Mouse (Mus musculus): Measurements from ENCODE around the gene Nrcam. TPM values are rescaled to one million over a fixed set of nuclear protein-coding genes. Genes with fewer than 3 reads are reported as not detected.

Nrcam gene
- total and polyA plus RNA-seq, 2 experiments from 2014 or later = 101 to 185 TPM

GRCm38 (mm10) chr12:44304012-44304411 lies 24.7 kb upstream of the Nrcam start:
- no peak for ATAC-seq
- peaks cover 25% of the 10 kb centered on the region for H3K36me3 ChIP-seq (ENCODE audit: insufficient read depth)
- no peak for TF ChIP-seq CTCF (IDR thresholded peaks at IDR 0.05; ENCODE audit: low read depth)
- no peaks in the 10 kb centered on the region for H3K27me3 ChIP-seq (ENCODE audit: insufficient read depth, low read length)
- no peak overlapping the region for H3K4me3 ChIP-seq (ENCODE audit: low read depth, low read length)
- H3K4me1 ChIP-seq (ENCODE audit: insufficient read depth) = no peaks in the 10 kb centered on the region
- H3K9ac ChIP-seq = no peak overlapping the region
- no peaks in the 10 kb centered on the region for H3K9me3 ChIP-seq (ENCODE audit: low read length)
- DNase-seq = no peak
- WGBS = 93% methylated on average over 1 of the region's 1 CpGs
- no peak overlapping the region for H3K27ac ChIP-seq (ENCODE audit: low read depth, low read length)
- no peak overlapping the region for H3K4me2 ChIP-seq (ENCODE audit: low read depth)

- H3K4me1 ChIP-seq (ENCODE audit: insufficient read depth) = no peaks in the 10 kb centered on the region
- no peak overlapping the region for H3K9ac ChIP-seq
- no peaks in the 10 kb centered on the region for H3K27me3 ChIP-seq (ENCODE audit: insufficient read depth, low read length)
- ATAC-seq = no peak
- H3K4me2 ChIP-seq (ENCODE audit: low read depth) = no peak overlapping the region
- DNase-seq = no peak
- no peak for TF ChIP-seq CTCF (IDR thresholded peaks at IDR 0.05; ENCODE audit: low read depth)
- peaks cover 25% of the 10 kb centered on the region for H3K36me3 ChIP-seq (ENCODE audit: insufficient read depth)
- no peak overlapping the region for H3K27ac ChIP-seq (ENCODE audit: low read depth, low read length)
- H3K9me3 ChIP-seq (ENCODE audit: low read length) = no peaks in the 10 kb centered on the region
- H3K4me3 ChIP-seq (ENCODE audit: low read depth, low read length) = no peak overlapping the region
- WGBS = 67% methylated on average over 5 of the region's 5 CpGs
Measured at GRCm38 (mm10) chr12:44304869-44305268, 23.8 kb upstream of the Nrcam start.

- no peak overlapping the region for H3K4me2 ChIP-seq (ENCODE audit: low read depth)
Measured at GRCm38 (mm10) chr12:44308221-44308620, 20.5 kb upstream of the Nrcam start.

GRCm38 (mm10) chr12:44315212-44315611 lies 13.5 kb upstream of the Nrcam start:
- peaks cover 15% of the 10 kb centered on the region; the same call in 1 of the 2 replicates for H3K36me3 ChIP-seq (ENCODE audit: insufficient read depth)
- H3K9ac ChIP-seq = no peak overlapping the region
- no peak overlapping the region for H3K4me2 ChIP-seq (ENCODE audit: low read depth)
- WGBS = 85% methylated on average over 2 of the region's 2 CpGs
- H3K27ac ChIP-seq (ENCODE audit: low read depth, low read length) = no peak overlapping the region
- ATAC-seq = no peak
- H3K4me1 ChIP-seq (ENCODE audit: insufficient read depth) = no peaks in the 10 kb centered on the region
- no peak for TF ChIP-seq CTCF (IDR thresholded peaks at IDR 0.05; ENCODE audit: low read depth)
- H3K4me3 ChIP-seq (ENCODE audit: low read depth, low read length) = no peak overlapping the region
- no peaks in the 10 kb centered on the region for H3K9me3 ChIP-seq (ENCODE audit: low read length)
- no peak for DNase-seq
- H3K27me3 ChIP-seq (ENCODE audit: insufficient read depth, low read length) = no peaks in the 10 kb centered on the region

More at GRCm38 (mm10) chr12:44308221-44308620, 20.5 kb upstream of the Nrcam start:
- peaks cover 27% of the 10 kb centered on the region for H3K36me3 ChIP-seq (ENCODE audit: insufficient read depth)
- no peak for DNase-seq
- TF ChIP-seq CTCF (IDR thresholded peaks at IDR 0.05; ENCODE audit: low read depth) = no peak
- no peaks in the 10 kb centered on the region for H3K27me3 ChIP-seq (ENCODE audit: insufficient read depth, low read length)
- WGBS = 90% methylated on average over 3 of the region's 3 CpGs
- H3K9me3 ChIP-seq (ENCODE audit: low read length) = no peaks in the 10 kb centered on the region
- H3K27ac ChIP-seq (ENCODE audit: low read depth, low read length) = no peak overlapping the region
- H3K4me3 ChIP-seq (ENCODE audit: low read depth, low read length) = no peak overlapping the region
- ATAC-seq = no peak
- H3K9ac ChIP-seq = no peak overlapping the region
- no peaks in the 10 kb centered on the region for H3K4me1 ChIP-seq (ENCODE audit: insufficient read depth)

- no peak overlapping the region for H3K4me3 ChIP-seq (ENCODE audit: low read depth, low read length)
- no peak overlapping the region for H3K9ac ChIP-seq
- no peaks in the 10 kb centered on the region for H3K4me1 ChIP-seq (ENCODE audit: insufficient read depth)
- H3K4me2 ChIP-seq (ENCODE audit: low read depth) = no peak overlapping the region
- no peak for TF ChIP-seq CTCF (IDR thresholded peaks at IDR 0.05; ENCODE audit: low read depth)
- H3K27ac ChIP-seq (ENCODE audit: low read depth, low read length) = no peak overlapping the region
- no peaks in the 10 kb centered on the region for H3K27me3 ChIP-seq (ENCODE audit: insufficient read depth, low read length)
- no peaks in the 10 kb centered on the region for H3K36me3 ChIP-seq (ENCODE audit: insufficient read depth)
- no peaks in the 10 kb centered on the region for H3K9me3 ChIP-seq (ENCODE audit: low read length)
- ATAC-seq (no peak), DNase-seq (no peak)
Measured at GRCm38 (mm10) chr12:44325091-44325490, 3.6 kb upstream of the Nrcam start.

- WGBS = 32% methylated on average over 6 of the region's 6 CpGs
- peak; percentile 66 for TF ChIP-seq CTCF (IDR thresholded peaks at IDR 0.05; ENCODE audit: low read depth)
- H3K4me2 ChIP-seq (ENCODE audit: low read depth) = no peak overlapping the region
- H3K9me3 ChIP-seq (ENCODE audit: low read length) = no peaks in the 10 kb centered on the region
- H3K4me3 ChIP-seq (ENCODE audit: low read depth, low read length) = no peak overlapping the region
- ATAC-seq = peak; percentile 37
- peaks cover 17% of the 10 kb centered on the region for H3K4me1 ChIP-seq (ENCODE audit: insufficient read depth)
- DNase-seq = peak; percentile 64
- H3K36me3 ChIP-seq (ENCODE audit: insufficient read depth) = no peaks in the 10 kb centered on the region
- no peak overlapping the region for H3K27ac ChIP-seq (ENCODE audit: low read depth, low read length)
- H3K9ac ChIP-seq = no peak overlapping the region
- H3K27me3 ChIP-seq (ENCODE audit: insufficient read depth, low read length) = no peaks in the 10 kb centered on the region
Measured at GRCm38 (mm10) chr12:44327452-44327851, 1.2 kb upstream of the Nrcam start.

GRCm38 (mm10) chr12:44329316-44330215 lies 881 bp downstream of the Nrcam start:
- DNase-seq (peak; percentile 79), ATAC-seq (peak; percentile 77)
- WGBS = under 1% methylated on average over 60 of the region's 61 CpGs
- TF ChIP-seq CTCF (IDR thresholded peaks at IDR 0.05; ENCODE audit: low read depth) = no peak; the same call in 1 of the 2 replicates
- peaks cover 17% of the 10 kb centered on the region for H3K4me1 ChIP-seq (ENCODE audit: insufficient read depth)
- H3K4me2 ChIP-seq (ENCODE audit: low read depth) = peak overlapping the region; percentile 74
- no peaks in the 10 kb centered on the region for H3K27me3 ChIP-seq (ENCODE audit: insufficient read depth, low read length)
- H3K4me3 ChIP-seq (ENCODE audit: low read depth, low read length) = peak overlapping the region; percentile 82
- H3K9me3 ChIP-seq (ENCODE audit: low read length) = no peaks in the 10 kb centered on the region
- peak overlapping the region; percentile 89 for H3K27ac ChIP-seq (ENCODE audit: low read depth, low read length)
- H3K36me3 ChIP-seq (ENCODE audit: insufficient read depth) = no peaks in the 10 kb centered on the region
- H3K9ac ChIP-seq = peak overlapping the region; percentile 78

All from forebrain, postnatal 0 days (tissue).